Mouse (Mus musculus) forebrain, embryonic 13.5 days (tissue): ENCODE measurements around the gene Jmjd1c. TPM values are rescaled to one million over a fixed set of nuclear protein-coding genes. Genes with fewer than 3 reads are reported as not detected.

Experiments used
- ATAC-seq: fragments of 200-750 bp; cut with Nextera tagmentation; 2 replicates; pipeline ENCODE4 v1.8.0; 2017
- H3K27ac ChIP-seq: fragments of 300-500 bp; sonication (generic); 2 replicates; pipeline ENCODE4 v1.5.1; 2015; ENCODE audit warnings: inconsistent platforms, mild to moderate bottlenecking, moderate library complexity
- H3K27me3 ChIP-seq: fragments of 300-500 bp; sonication (generic); 2 replicates; pipeline ENCODE4 v1.6.1; 2015; ENCODE audit warnings: mild to moderate bottlenecking, inconsistent platforms
- H3K36me3 ChIP-seq: fragments of 300-500 bp; sonication (generic); 2 replicates; pipeline ENCODE4 v1.6.1; 2015; ENCODE audit warnings: mild to moderate bottlenecking, inconsistent platforms; ENCODE audit not compliant: poor library complexity, severe bottlenecking
- H3K4me1 ChIP-seq: fragments of 300-500 bp; sonication (generic); 2 replicates; pipeline ENCODE4 v1.6.1; 2015; ENCODE audit warnings: inconsistent platforms
- H3K4me2 ChIP-seq: fragments of 300-500 bp; sonication (generic); 2 replicates; pipeline ENCODE4 v1.6.1; 2015; ENCODE audit warnings: inconsistent platforms, mild to moderate bottlenecking, moderate library complexity
- H3K4me3 ChIP-seq: fragments of 300-500 bp; sonication (generic); 2 replicates; pipeline ENCODE4 v1.5.1; 2015; ENCODE audit warnings: mild to moderate bottlenecking, inconsistent platforms
- H3K9ac ChIP-seq: fragments of 300-500 bp; sonication (generic); 2 replicates; pipeline ENCODE4 v1.6.1; 2015; ENCODE audit warnings: mild to moderate bottlenecking, inconsistent platforms
- H3K9me3 ChIP-seq: fragments of 300-500 bp; sonication (generic); replicated peaks from 2 replicates; pipeline ENCODE4 v1.6.1; 2016; ENCODE audit warnings: inconsistent platforms
- WGBS: fragments of 180-500 bp; shearing (Covaris S2); methylation state at CpG from one replicate; pipeline ENCODE4 v1.1.7; 2015; 5-methylcytosine and 5-hydroxymethylcytosine counted together
- polyA plus RNA-seq: library from polyadenylated mRNA; unstranded; fragments of >200 nt; fragmentation: Nextera tagmentation; extraction: Ambion mirVana; gene quantifications from 2 replicates; pipeline ENCODE4 v1.2.1, GENCODE M21; 2015

Jmjd1c gene
- polyA plus RNA-seq, 1 experiment from 2014 or later, result 49.6 TPM

GRCm38 (mm10) chr10:67154647-67155046 lies 58.7 kb downstream of the Jmjd1c start:
- WGBS, result 98% methylated on average over 3 of the region's 3 CpGs
- no peak overlapping the region for H3K4me2 ChIP-seq
- H3K9ac ChIP-seq, result no peak overlapping the region
- H3K4me3 ChIP-seq, result no peak overlapping the region
- H3K27me3 ChIP-seq, result no peaks in the 10 kb centered on the region
- H3K4me1 ChIP-seq, result no peaks in the 10 kb centered on the region
- H3K27ac ChIP-seq, result no peak overlapping the region
- H3K9me3 ChIP-seq, result no peaks in the 10 kb centered on the region
- H3K36me3 ChIP-seq, result peaks cover 14% of the 10 kb centered on the region
- no peak for ATAC-seq

GRCm38 (mm10) chr10:67174049-67174448 lies 78.1 kb downstream of the Jmjd1c start:
- H3K4me1 ChIP-seq, result no peaks in the 10 kb centered on the region
- 96% methylated on average over 1 of the region's 1 CpGs for WGBS
- H3K4me2 ChIP-seq, result no peak overlapping the region
- H3K9me3 ChIP-seq, result no peaks in the 10 kb centered on the region
- H3K27ac ChIP-seq, result no peak overlapping the region
- no peaks in the 10 kb centered on the region for H3K27me3 ChIP-seq
- H3K4me3 ChIP-seq, result no peak overlapping the region
- H3K36me3 ChIP-seq, result no peaks in the 10 kb centered on the region; the same call in 1 of the 2 replicates
- no peak overlapping the region for H3K9ac ChIP-seq
- ATAC-seq, result no peak

GRCm38 (mm10) chr10:67176031-67176430 lies 80.1 kb downstream of the Jmjd1c start:
- Histone ChIP-seq H3K27me3 (no peaks in the 10 kb centered on the region), H3K27ac (no peak overlapping the region), H3K4me1 (no peaks in the 10 kb centered on the region), H3K9ac (no peak overlapping the region), H3K4me3 (no peak overlapping the region), H3K9me3 (no peaks in the 10 kb centered on the region), H3K4me2 (no peak overlapping the region), H3K36me3 (no peaks in the 10 kb centered on the region)
- no peak for ATAC-seq
- WGBS, result 87% methylated on average over 7 of the region's 7 CpGs

- Histone ChIP-seq H3K36me3 (no peaks in the 10 kb centered on the region), H3K27ac (no peak overlapping the region), H3K9ac (no peak overlapping the region), H3K27me3 (no peaks in the 10 kb centered on the region), H3K4me1 (no peaks in the 10 kb centered on the region), H3K4me2 (no peak overlapping the region), H3K4me3 (no peak overlapping the region), H3K9me3 (no peaks in the 10 kb centered on the region)
- 66% methylated on average over 3 of the region's 3 CpGs for WGBS
- no peak for ATAC-seq
These were observed 81.0 kb downstream of the Jmjd1c start for GRCm38 (mm10) chr10:67176932-67177331.

- no peak overlapping the region for H3K9ac ChIP-seq
- H3K27me3 ChIP-seq, result no peaks in the 10 kb centered on the region
- H3K36me3 ChIP-seq, result no peaks in the 10 kb centered on the region
- no peak overlapping the region for H3K4me3 ChIP-seq
- ATAC-seq, result no peak
- H3K4me2 ChIP-seq, result no peak overlapping the region
- no peak overlapping the region for H3K27ac ChIP-seq
- WGBS, result 82% methylated on average over 4 of the region's 4 CpGs
- no peaks in the 10 kb centered on the region for H3K9me3 ChIP-seq
- no peaks in the 10 kb centered on the region for H3K4me1 ChIP-seq
These were observed 81.5 kb downstream of the Jmjd1c start for GRCm38 (mm10) chr10:67177410-67177809.

GRCm38 (mm10) chr10:67180021-67180420 lies 84.1 kb downstream of the Jmjd1c start:
- ATAC-seq, result no peak
- Histone ChIP-seq H3K4me3 (no peak overlapping the region), H3K9ac (no peak overlapping the region), H3K4me1 (peaks cover 5% of the 10 kb centered on the region; the same call in 1 of the 2 replicates), H3K27ac (no peak overlapping the region), H3K4me2 (no peak overlapping the region), H3K9me3 (no peaks in the 10 kb centered on the region), H3K36me3 (no peaks in the 10 kb centered on the region), H3K27me3 (no peaks in the 10 kb centered on the region)
- 91% methylated on average over 8 of the region's 8 CpGs for WGBS

GRCm38 (mm10) chr10:67180799-67181198 lies 84.9 kb downstream of the Jmjd1c start:
- no peak overlapping the region for H3K9ac ChIP-seq
- H3K9me3 ChIP-seq, result no peaks in the 10 kb centered on the region
- H3K4me3 ChIP-seq, result no peak overlapping the region
- no peak overlapping the region for H3K27ac ChIP-seq
- no peak overlapping the region for H3K4me2 ChIP-seq
- no peak for ATAC-seq
- H3K4me1 ChIP-seq, result peaks cover 5% of the 10 kb centered on the region; the same call in 1 of the 2 replicates
- 75% methylated on average over 5 of the region's 5 CpGs for WGBS
- no peaks in the 10 kb centered on the region for H3K27me3 ChIP-seq
- no peaks in the 10 kb centered on the region for H3K36me3 ChIP-seq

- WGBS, result 83% methylated on average over 3 of the region's 3 CpGs
- Histone ChIP-seq H3K4me3 (no peak overlapping the region), H3K4me1 (peaks cover 14% of the 10 kb centered on the region), H3K36me3 (no peaks in the 10 kb centered on the region), H3K9me3 (no peaks in the 10 kb centered on the region), H3K27me3 (no peaks in the 10 kb centered on the region), H3K27ac (no peak overlapping the region), H3K9ac (no peak overlapping the region), H3K4me2 (no peak overlapping the region)
- ATAC-seq, result no peak
These were observed 86.7 kb downstream of the Jmjd1c start for GRCm38 (mm10) chr10:67182651-67183050.

- H3K27me3 ChIP-seq, result no peaks in the 10 kb centered on the region
- no peak overlapping the region for H3K4me2 ChIP-seq
- no peak overlapping the region for H3K9ac ChIP-seq
- no peak for ATAC-seq
- H3K27ac ChIP-seq, result no peak overlapping the region
- no peaks in the 10 kb centered on the region for H3K36me3 ChIP-seq
- no peak overlapping the region for H3K4me3 ChIP-seq
- 77% methylated on average over 1 of the region's 1 CpGs for WGBS
- no peaks in the 10 kb centered on the region for H3K9me3 ChIP-seq
- peaks cover 18% of the 10 kb centered on the region for H3K4me1 ChIP-seq
These were observed 87.2 kb downstream of the Jmjd1c start for GRCm38 (mm10) chr10:67183086-67183485.

GRCm38 (mm10) chr10:67184441-67185070 lies 88.6 kb downstream of the Jmjd1c start:
- ATAC-seq, result no peak
- Histone ChIP-seq H3K9ac (no peak overlapping the region), H3K4me2 (no peak overlapping the region), H3K4me1 (peaks cover 25% of the 10 kb centered on the region), H3K36me3 (no peaks in the 10 kb centered on the region), H3K27ac (no peak overlapping the region), H3K4me3 (no peak overlapping the region), H3K27me3 (no peaks in the 10 kb centered on the region), H3K9me3 (no peaks in the 10 kb centered on the region)
- 38% methylated on average over 3 of the region's 3 CpGs for WGBS

- Histone ChIP-seq H3K9me3 (no peaks in the 10 kb centered on the region), H3K4me2 (peak overlapping the region; percentile 58), H3K9ac (peak overlapping the region; percentile 63), H3K27ac (peak overlapping the region; percentile 95), H3K4me3 (peak overlapping the region; percentile 40), H3K27me3 (no peaks in the 10 kb centered on the region), H3K36me3 (no peaks in the 10 kb centered on the region; the same call in 1 of the 2 replicates), H3K4me1 (peaks cover 27% of the 10 kb centered on the region)
- WGBS, result under 1% methylated on average over 23 of the region's 23 CpGs
- ATAC-seq, result peak; percentile 97
These were observed 89.7 kb downstream of the Jmjd1c start for GRCm38 (mm10) chr10:67185491-67186081.

- Histone ChIP-seq H3K27me3 (no peaks in the 10 kb centered on the region), H3K4me1 (peaks cover 27% of the 10 kb centered on the region), H3K4me2 (peak overlapping the region; percentile 58), H3K9me3 (no peaks in the 10 kb centered on the region), H3K27ac (peak overlapping the region; percentile 95), H3K36me3 (no peaks in the 10 kb centered on the region; the same call in 1 of the 2 replicates), H3K9ac (peak overlapping the region; percentile 63), H3K4me3 (peak overlapping the region; percentile 40)
- no peak for ATAC-seq
These were observed 90.6 kb downstream of the Jmjd1c start for GRCm38 (mm10) chr10:67186489-67186888.
